Mouse (Mus musculus) testis, postnatal 10 days (tissue): ENCODE data around the gene Exoc6b.

Experiments
- DNase-seq: peaks from one replicate; pipeline ENCODE4 v3.0.0; 2021; ENCODE audit warnings: low spot score

The Exoc6b gene

GRCm38 (mm10) chr6:84726876-84727275 is 342.4 kb downstream of the Exoc6b start:
- DNase-seq: no peak

GRCm38 (mm10) chr6:84713171-84713570 is 356.1 kb downstream of the Exoc6b start:
- no peak for DNase-seq

- no peak for DNase-seq
Observed at GRCm38 (mm10) chr6:84710831-84711230, 358.5 kb downstream of the Exoc6b start.

- no peak for DNase-seq
Observed at GRCm38 (mm10) chr6:84708631-84709030, 360.7 kb downstream of the Exoc6b start.

- DNase-seq: no peak
Observed at GRCm38 (mm10) chr6:84699579-84699978, 369.7 kb downstream of the Exoc6b start.

GRCm38 (mm10) chr6:84698288-84698673 is 371.0 kb downstream of the Exoc6b start:
- DNase-seq: no peak

GRCm38 (mm10) chr6:84697474-84698287 is 371.6 kb downstream of the Exoc6b start:
- peak; percentile 69 for DNase-seq

GRCm38 (mm10) chr6:84693844-84694243 is 375.5 kb downstream of the Exoc6b start:
- no peak for DNase-seq

- DNase-seq: no peak
Observed at GRCm38 (mm10) chr6:84693204-84693603, 376.1 kb downstream of the Exoc6b start.

GRCm38 (mm10) chr6:84691907-84692306 is 377.4 kb downstream of the Exoc6b start:
- no peak for DNase-seq

GRCm38 (mm10) chr6:84677770-84678169 is 391.5 kb downstream of the Exoc6b start:
- no peak for DNase-seq

GRCm38 (mm10) chr6:84674936-84675335 is 394.4 kb downstream of the Exoc6b start:
- DNase-seq: no peak

- peak; percentile 59 for DNase-seq
Observed at GRCm38 (mm10) chr6:84674136-84674535, 395.2 kb downstream of the Exoc6b start.

- no peak for DNase-seq
Observed at GRCm38 (mm10) chr6:84661451-84662112, 407.7 kb downstream of the Exoc6b start.

GRCm38 (mm10) chr6:84660982-84661381 is 408.3 kb downstream of the Exoc6b start:
- no peak for DNase-seq

GRCm38 (mm10) chr6:84657091-84657490 is 412.2 kb downstream of the Exoc6b start:
- DNase-seq: no peak

GRCm38 (mm10) chr6:84656680-84657079 is 412.6 kb downstream of the Exoc6b start:
- no peak for DNase-seq

GRCm38 (mm10) chr6:84651902-84652301 is 417.4 kb downstream of the Exoc6b start:
- no peak for DNase-seq

GRCm38 (mm10) chr6:84647197-84647596 is 422.1 kb downstream of the Exoc6b start:
- no peak for DNase-seq

- no peak for DNase-seq
Observed at GRCm38 (mm10) chr6:84646696-84647095, 422.6 kb downstream of the Exoc6b start.

- no peak for DNase-seq
Observed at GRCm38 (mm10) chr6:84641062-84641431, 428.3 kb downstream of the Exoc6b start.

GRCm38 (mm10) chr6:84640324-84641061 is 428.8 kb downstream of the Exoc6b start:
- DNase-seq: no peak

GRCm38 (mm10) chr6:84638206-84638605 is 431.1 kb downstream of the Exoc6b start:
- DNase-seq: peak; percentile 49
